Mouse (Mus musculus): ENCODE measurements around the gene Ankar.

Ankar gene

DNA sequence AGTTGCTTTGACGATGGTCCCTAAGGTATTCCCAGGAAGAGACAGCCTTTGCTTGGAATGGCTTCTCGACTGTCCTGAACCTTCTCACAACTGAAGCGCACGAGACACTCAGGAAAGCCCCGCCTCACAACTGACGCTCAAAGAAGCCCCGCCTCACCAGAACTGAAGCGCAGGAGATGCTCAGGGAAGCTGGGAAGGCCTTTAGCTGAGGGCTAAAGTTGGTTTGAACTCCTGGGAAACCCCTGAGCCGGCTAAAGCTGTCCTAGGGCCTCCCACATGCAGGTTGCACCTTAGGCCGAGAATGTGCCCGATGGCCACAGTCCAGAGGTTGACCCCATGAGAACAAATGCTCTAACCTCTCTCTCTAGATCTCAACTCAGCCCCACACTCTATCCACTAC lies at the start of gene Ankar:
Ankar (minus strand) TSS at position 101 of the 400 bp plus-strand sequence.
- DNase-seq (ENCODE audit: low read depth, low spot score), result no peak

DNA sequence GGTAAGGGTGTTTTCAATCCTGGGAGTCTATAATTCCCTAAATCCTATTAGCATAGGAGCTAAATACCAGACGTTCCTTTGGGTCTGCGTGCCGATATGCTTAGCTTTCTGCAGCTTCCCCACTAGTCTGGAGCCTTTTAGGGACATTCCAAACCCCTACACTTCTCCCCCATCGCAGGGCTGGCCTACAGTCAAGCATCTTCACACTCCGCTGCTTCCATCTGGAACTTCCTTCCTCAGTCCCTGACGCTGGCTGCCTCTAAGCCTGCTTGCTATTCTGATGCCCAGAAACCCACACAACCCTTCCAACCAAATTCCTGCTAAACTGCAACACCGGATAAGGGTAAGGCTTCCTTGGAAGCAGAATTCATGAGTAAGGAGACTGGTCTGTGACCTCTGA lies 46.0 kb upstream of the Ankar start:
- DNase-seq (ENCODE audit: low read depth, low spot score), result no peak

DNA sequence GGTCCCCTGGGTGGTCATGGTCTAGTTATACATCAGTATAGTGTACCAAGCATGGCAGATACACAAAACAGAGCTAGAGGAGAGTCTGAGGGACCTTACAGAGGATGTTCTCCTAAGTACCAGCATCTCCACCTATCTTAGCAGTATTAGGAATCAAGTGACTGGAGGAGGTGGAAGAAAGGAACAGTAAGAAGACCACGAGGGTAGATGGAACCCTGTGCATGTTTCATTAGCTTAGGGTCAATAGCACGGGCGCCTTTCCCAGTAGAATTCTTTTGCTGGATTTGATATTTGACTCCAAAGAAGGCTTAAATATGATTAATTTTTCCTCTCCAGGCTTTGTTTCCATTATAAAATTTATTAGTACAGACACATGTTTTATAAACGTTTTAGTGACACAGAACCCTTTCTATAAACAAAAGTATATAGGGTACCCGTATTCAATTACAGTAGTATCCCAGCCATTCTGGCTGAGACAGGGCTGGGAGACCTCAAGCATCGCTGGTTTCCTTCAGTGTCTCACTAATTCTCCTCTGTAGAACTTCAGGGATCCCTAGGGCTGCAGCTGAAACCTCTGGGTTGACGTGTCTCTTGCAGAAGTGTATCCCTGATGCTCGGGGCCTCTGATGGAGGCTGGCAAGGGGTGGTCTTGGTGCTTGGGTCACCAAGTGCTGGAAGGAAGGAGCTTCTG lies 44.6 kb upstream of the Ankar start:
- no peak for DNase-seq (ENCODE audit: low read depth, low spot score)

DNA sequence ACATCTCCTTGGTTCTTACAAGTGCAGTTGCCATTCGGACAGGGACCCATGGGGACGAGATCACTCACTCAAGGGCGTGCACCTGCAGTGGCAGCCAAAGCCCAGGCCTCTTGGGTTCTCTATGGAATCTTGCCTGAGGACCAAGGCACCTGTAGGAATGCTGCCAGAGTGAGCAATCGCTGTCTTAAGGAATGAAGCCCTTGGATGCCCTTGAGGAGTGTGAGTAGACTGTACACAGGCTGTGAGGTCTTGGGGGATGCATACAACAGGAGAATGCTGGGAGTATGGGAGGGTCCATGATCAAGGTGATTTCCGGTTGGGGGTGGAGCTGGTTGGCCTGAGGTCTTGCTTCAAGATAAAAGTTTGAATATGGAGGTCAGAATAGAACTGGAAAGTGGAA lies 41.0 kb upstream of the Ankar start:
- no peak for DNase-seq (ENCODE audit: low read depth, low spot score)

DNA sequence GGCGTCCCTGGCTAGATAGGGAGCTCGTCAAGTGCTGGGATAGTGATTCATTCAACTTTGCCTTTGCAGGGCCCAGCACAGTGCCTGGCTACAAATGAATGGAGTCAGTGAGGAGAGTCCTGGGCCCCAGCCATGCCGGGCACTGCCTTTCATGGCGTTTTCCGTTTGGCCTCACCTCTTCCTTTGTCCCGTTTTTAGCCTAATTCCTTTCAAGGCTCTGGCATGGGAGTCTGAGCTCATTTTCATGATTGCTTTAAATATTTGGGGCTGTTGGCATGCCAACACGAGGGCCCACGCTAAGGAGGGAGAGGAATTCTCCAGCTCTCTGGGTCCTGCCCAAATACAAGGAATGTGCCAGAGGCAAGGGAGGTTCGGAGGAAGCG lies 39.3 kb upstream of the Ankar start:
- no peak for DNase-seq (ENCODE audit: low read depth, low spot score)

DNA sequence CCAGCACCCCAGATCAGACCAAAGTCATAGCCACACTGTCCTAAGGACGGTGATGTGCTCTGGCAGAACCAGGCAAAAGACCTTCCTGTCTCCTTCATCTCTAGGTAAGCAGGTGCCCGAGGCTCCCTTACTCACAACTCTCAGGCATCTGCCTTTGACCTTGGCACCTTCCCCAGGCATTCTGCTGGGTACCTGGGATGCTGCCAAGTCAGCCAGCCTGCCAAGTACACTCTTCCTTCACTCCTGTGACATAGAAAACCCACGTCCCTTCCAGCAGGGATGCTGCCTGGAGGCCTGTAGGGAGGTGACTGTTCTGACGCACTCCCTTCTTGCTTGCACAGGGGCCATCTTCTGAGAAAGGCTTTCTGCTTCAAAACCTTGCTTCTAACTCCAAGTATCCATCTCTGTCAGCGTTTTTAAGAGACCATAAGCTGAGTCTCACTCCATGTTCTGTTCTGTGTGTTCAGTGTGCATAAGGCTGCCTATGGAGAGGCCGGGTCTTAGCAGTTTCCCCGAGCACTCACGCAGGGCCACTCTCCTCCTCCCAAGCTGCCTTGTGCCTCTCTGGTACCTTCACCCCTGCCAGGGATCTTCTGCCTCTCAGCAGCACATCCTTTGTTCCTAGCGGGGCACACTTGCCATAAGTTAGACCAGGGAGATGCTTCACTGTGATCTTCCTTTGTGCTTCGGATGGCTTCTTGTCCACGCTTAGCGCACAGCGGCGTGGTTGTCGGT lies 38.7 kb upstream of the Ankar start:
- DNase-seq (ENCODE audit: low read depth, low spot score), result no peak

DNA sequence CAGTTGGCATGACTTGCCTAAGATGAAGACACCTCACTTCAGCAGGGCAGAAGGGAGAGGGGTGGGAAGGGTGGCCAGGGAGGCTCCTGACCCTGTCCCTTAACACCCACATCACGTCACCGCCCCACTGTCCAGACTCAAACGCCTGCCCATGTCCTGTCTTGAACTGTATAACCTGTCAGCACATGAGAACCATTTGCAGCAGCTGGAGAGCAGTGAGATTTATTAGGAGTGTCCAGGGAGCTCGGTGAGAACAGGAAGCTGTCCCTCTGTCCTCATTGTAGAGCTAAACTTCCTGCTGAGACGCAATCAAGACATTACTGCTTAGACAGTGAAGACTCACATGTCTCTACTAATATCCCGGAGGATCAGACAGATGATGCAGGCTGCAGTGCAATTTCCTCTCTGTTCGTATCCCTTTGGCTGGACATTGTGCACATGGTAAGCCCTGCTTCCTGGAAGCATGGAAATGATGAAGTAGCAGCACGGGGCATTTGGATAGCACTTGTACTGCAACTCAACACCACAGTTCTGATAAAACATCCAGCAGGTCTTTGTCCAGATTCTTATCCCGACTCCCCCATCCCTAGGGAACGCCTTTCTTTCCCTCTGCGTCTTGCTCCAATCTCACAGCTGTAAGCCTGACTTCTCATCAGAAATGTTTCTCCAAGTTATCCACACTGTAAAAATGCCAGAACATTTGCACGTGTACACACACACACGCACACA lies 36.2 kb upstream of the Ankar start:
- DNase-seq (ENCODE audit: low read depth, low spot score), result no peak

DNA sequence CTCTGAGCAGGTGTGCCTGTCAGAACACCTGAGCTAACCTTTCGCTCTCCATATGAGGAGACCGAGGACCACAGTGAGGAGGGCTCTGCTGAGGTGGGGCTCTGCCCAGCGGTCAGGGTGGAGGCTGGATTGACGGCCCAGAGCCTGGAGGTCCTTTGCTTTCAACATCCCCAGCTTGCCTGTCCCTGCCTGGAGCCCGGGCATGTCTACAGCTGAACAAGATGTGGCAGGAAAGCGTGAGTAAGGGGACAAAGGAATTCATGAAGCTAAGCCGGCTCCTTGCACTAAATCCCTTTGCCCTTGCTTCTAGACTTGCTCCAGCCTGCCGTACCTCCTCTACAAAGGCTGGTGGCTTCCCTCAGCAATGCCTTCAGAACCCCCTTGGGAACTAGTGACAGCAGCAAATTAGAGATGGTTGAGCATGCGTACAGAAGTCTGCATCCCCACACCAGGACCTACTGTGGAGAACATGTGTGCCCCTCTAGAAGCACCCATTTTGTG lies 32.9 kb upstream of the Ankar start:
- DNase-seq (ENCODE audit: low read depth, low spot score), result no peak

DNA sequence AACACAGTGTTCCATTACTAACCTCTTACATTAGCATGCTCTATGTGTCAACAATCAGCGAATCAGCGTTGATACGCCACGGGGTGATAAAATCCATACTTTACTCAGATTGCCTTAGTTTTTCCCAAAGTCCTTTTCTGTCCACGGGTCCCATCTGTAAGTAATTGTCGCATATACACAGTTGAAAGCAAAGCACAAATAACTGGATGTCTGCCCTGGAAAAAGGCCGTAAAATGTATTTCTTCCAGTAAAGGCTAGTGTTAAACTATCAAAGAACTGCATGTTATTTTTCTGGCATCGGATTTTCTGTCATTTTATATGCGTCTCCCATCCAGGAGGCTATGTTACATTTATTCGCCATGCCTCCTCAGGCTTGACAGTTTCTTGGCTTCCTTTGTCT lies 29.7 kb upstream of the Ankar start:
- no peak for DNase-seq (ENCODE audit: low read depth, low spot score)

DNA sequence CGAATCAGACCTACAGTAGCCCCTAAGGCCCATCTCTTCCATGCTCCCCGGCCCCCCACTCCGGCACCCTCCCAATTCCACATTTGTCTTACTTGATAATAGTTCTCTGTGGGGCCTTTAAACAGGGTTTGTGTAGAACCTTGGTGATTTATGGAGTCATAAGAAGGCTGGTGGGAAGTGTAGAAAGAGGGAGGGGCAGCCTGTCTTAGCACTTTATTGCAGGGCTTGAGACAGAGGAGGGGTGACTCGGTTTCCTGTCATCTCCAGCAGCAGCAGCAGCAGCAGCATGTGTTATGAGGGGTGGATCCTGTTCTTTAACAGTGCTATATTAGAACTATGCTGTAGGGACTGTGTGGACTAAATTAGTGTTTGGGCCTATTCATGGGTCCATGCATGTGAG lies 28.4 kb upstream of the Ankar start:
- DNase-seq (ENCODE audit: low read depth, low spot score), result no peak

DNA sequence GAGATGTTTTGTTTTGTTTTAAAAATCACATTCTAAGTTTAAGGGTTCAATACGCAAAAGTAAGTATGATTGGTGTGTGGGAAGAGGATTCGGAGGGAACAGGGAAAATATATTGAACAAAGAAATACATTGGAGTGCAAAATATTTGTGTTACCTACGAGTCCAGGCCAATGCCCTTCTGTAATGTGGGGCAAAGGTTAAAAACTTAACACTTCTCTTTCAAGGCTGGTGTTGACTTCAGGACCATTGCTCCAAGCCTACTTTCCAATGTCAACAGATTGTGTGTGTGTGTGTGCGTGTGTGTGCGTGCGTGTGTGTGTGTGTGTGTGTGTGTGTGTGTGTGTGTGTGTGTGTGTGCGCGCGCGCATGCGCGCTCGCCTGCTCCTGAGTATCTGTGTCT lies 25.6 kb upstream of the Ankar start:
- no peak for DNase-seq (ENCODE audit: low read depth, low spot score)

DNA sequence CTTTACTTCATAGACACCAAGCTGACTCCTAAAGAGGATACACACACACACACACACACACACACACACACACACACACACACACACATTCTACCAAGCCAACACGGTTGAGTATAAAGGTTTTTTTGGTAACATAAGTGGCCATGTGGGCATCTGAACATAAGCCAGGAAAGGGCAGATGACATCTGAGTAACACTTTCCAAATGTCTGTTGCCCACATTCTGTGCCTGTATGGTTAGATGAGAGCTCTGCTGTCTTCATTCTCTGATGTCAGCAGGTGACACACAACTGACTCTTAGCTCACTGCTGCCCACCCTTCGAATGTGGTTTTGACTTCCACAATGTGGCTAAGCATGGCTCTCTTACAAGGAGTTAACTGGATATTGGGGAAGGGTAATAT lies 24.0 kb upstream of the Ankar start:
- no peak for DNase-seq (ENCODE audit: low read depth, low spot score)

DNA sequence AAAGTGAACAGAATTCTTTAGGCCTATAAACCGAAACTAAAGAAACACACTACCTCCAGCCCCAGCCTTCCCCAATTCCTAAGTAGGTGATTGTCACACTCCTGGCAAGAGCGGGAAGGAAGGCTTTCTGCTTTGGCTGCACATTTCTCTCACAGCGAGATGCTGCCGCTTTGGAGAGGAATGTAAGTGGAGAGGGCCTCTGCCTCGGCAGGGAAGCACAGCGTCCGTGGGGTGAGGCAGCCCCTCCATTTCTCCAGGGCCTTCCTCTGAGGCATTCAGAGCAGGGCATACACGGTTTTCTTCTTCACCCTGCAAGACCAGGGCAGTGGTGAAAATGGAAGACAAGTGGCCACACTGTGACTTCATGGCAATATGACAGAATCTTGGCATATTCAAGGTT lies 22.3 kb upstream of the Ankar start:
- no peak for DNase-seq (ENCODE audit: low read depth, low spot score)

DNA sequence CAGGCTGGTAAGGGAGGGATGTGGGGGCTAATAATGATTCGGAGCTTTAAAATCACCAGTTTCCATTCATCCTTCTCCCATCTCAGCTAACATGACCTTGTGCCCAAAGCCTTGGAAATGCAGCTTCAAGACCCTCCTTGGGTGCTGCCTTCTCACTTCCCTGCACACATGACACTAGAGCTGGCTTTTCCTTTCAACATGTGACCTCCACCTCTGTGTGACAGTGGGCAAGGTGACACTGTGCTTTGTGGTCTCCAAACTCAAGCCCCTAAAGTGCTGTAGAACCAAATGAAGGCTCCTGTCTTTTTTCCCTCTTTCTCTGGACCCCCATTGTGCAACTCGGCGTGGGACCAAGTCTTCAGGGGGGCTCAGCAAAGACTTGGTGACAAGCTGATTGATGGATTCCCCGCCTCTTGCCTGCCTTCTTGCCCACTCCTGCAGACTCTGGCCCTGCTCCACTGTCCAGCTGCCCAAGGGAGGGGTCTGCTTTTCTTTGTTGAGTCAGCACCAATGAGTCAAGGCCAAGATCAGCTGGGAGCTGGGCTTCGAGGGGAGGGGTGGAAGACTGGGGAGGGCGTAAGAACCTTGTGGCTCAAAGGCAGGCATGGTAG lies 19.8 kb upstream of the Ankar start:
- DNase-seq (ENCODE audit: low read depth, low spot score), result peak; percentile 41

DNA sequence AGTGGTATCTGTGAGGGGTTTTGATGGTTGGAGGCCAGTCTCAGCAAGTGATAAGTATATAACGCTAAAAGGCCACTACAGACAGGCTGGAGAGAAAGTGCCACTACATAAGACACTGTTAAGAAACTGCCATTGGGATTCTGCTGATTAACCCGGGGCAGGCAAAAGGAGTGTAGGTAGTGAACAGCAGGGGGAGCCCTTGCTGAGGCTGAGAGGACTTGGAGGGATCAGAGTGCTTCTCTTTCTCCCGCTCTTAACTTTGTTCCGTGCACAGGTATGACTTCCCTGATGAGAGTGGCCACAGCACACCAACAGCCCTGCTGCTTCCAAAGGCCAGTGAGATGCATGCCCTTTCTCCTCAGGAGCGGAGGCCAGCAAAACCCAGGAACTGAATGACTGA lies 18.5 kb upstream of the Ankar start:
- DNase-seq (ENCODE audit: low read depth, low spot score), result peak; percentile 81

DNA sequence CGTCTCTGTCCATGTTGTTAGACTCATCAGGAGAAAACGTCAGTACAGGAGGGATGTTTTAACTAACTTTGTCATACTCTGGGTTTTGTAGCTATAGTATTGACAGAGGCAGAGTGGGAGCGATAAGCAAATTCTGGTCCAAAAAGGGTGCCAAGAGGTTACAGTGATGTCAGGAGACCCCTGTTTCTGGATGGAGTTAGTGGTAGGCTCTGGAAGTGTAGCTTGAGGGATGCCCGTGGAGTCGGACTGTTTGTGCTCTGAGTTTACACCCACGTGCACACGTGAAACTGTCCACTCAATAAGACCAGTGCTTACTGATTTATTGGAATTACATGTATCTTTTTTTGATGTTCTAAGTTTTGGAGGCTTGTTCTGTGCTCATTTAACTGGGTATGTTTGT lies 17.2 kb upstream of the Ankar start:
- no peak for DNase-seq (ENCODE audit: low read depth, low spot score)

DNA sequence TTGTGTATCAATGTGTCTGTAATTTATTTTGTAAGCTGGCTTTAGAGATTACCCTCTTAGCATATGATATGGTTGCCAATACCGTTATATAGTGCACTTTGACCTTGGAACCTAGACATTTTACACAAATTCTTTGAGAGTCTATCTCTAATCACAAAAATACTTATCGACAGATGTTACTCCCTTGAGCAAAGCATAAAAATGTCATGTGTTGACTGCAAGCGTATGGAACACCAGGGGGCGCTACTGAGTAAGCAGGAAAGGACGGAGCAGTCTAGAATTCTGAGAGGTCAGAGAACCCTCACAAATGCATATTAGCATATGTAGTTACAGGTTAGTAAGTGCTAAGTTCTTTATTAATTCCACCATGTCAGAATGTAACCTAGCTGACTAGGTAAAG lies 16.5 kb upstream of the Ankar start:
- peak; percentile 88 for DNase-seq (ENCODE audit: low read depth, low spot score)

DNA sequence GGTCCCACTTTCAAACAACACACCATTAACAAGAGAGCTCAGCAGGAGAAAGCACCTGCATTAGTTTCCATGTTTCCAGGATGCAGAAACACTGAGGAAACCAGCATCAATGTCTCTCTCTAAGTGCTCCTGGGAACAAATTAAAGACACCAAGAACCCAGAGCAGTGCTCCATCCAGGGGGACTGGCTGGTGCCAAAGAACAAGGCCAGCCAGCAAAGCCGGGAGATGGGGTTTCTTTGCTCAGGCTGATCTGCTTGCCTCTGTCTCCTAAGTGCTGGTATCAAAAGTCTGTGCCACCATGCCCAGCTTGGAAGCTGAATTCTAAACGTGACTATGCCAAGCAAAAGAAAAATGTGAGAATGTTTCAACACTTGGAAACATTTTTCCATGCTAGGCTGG lies 16.0 kb upstream of the Ankar start:
- no peak for DNase-seq (ENCODE audit: low read depth, low spot score)

DNA sequence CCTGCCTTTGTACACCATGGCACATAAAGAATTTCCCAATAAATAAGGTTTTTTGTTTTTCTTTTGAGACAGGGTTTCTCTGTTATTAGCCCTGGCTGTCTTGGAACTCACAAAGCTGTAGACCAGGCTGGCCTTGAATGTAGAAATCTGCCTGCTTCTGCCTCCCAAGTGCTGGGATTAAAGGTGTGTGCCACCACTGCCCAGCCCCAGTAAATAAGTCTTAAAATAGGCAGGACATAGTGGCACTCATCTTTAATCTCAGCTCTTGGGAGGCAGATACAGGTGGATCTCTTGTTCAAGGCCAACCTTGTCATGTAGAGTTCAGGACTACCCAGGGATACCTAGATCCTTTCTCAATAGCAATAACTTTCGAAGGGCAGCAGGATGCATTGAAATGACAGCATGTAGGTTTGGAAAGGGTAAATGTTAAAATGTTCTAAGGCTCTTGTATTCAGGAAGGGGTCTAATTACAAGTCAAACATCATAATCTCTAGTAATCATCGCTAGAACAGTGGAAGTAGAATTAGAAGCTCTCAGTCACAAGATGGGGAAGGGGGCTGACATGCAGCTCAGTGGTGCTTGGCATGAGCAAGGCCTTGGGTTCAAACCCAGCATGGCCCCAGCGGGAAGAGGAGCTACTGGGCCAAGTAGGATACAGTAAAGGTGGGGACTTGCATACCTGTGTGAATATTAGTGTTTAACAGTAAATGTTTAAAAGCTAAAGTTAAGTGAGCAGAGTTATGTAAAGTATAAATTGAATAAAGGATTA lies 15.4 kb upstream of the Ankar start:
- no peak for DNase-seq (ENCODE audit: low read depth, low spot score)

DNA sequence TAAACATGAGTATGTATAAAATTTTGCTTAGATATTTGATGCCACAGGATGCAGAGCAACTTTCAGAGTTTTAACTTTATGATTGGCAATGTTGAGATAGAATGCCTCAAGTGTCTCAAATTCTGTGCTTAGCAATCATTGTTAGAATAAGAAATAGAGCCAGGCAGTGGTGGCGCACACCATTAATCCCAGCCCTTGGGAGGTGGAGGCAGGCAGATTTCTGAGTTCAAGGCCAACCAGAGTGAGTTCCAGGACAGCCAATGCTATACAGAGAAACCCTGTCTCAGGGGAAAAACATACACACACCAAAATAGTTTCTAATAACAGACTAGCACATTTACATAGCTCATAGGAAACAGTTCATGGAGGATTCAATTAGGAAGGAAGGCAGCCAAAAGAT lies 14.7 kb upstream of the Ankar start:
- DNase-seq (ENCODE audit: low read depth, low spot score), result no peak

DNA sequence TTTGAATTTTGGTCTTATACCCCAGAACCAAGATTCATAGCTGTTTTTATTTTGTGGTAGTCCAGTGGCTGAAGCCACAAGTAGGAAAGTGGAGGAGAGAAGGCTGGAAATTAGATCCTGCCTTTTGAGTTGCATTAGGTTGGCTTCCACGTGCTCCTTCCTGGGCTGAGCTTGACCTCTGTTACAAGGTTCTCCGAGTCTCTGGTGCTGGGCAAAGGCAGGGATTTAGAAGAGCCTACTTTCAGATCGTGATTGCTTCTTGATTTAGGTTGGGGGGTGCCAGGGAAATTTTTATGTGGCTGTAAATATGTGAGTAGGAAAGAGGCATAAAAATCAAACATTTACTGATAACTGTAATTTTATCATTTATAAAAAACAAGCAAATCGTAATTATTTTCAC lies 14.2 kb upstream of the Ankar start:
- no peak for DNase-seq (ENCODE audit: low read depth, low spot score)

DNA sequence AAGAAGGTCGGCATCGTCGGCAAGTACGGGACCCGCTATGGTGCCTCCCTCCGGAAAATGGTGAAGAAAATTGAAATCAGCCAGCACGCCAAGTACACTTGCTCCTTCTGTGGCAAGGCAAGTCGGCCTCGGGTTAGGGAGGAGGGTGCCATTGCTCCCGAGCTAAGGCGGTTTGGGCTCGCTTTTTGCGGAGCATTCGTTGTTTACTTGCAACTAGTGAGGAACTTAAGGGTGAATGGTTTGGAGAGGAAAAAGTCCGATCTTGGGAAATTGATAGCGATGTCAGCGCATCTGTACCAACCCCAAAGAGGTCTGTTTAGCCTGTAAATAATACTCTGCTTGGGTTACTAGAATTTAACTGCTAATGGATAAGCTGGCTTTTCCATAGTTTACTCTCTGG lies 11.3 kb upstream of the Ankar start:
- DNase-seq (ENCODE audit: low read depth, low spot score), result no peak

All from mesoderm, embryonic 11.5 days (tissue).